Mouse (Mus musculus): Measurements from ENCODE around the gene Gm2a.

GRCm38 (mm10) chr11:55113209-55113860 lies 15.4 kb downstream of the Gm2a start:
- TF ChIP-seq CTCF (conservative IDR thresholded peaks at IDR 0.05; ENCODE audit: low read length) (no peak), POU5F1 (IDR thresholded peaks at IDR 0.05; ENCODE audit: borderline replicate concordance, low read length) (no peak), NANOG (IDR thresholded peaks at IDR 0.05; ENCODE audit: borderline replicate concordance, low read length) (no peak)
